Comparison of ENCODE assay signal across 27 mouse cellular contexts in genomic region chr14:49277642-49278041, GRCm38 (mm10). TPM values are rescaled to one million over a fixed set of nuclear protein-coding genes. Genes with fewer than 3 reads are reported as not detected.
DNase-seq lines count a peak whose midpoint lies in the region; ATAC-seq and TF ChIP-seq lines count a peak whose summit lies in the region.
"Had no signal": no experiment of that assay in that cellular context is flagged by ENCODE, and none has a peak within 500 bp of the region (broad histone marks: within the 10 kb centered on the region; RNA-seq: fewer than 3 reads in every experiment).

No protein-coding gene starts in this region.

- ATAC-seq in forebrain, embryonic 11.5 days (replicated peaks; ENCODE audit: low FRiP score), result no peak
- ATAC-seq: forebrain, embryonic 15.5 days had no signal

- TF ChIP-seq POLR2A in kidney, adult 2 months (IDR thresholded peaks at IDR 0.05; ENCODE audit: low read depth, low read length), result no peak
- no peak for TF ChIP-seq POLR2A in CH12.LX (IDR thresholded peaks at IDR 0.05; ENCODE audit: low read depth, low read length)
- TF ChIP-seq POLR2A in small intestine, adult 2 months (IDR thresholded peaks at IDR 0.05; ENCODE audit: low read depth, low read length), result no peak

- no peak for TF ChIP-seq RAD21 in CH12.LX (IDR thresholded peaks at IDR 0.05; ENCODE audit: low read depth, low read length)

- H3K27me3 ChIP-seq in kidney, adult 2 months (replicated peaks; ENCODE audit: control insufficient read depth, insufficient read depth, low read length), result no peaks in the 10 kb centered on the region
- H3K27me3 ChIP-seq in CH12.LX (replicated peaks), result no peaks in the 10 kb centered on the region
- H3K27me3 ChIP-seq in small intestine, adult 2 months (ENCODE audit: control insufficient read depth, insufficient read depth, low read length), result no peaks in the 10 kb centered on the region
- H3K27me3 ChIP-seq in forebrain, embryonic 11.5 days (ENCODE audit: control insufficient read depth, insufficient read depth, low read length), result no peaks in the 10 kb centered on the region
- H3K27me3 ChIP-seq: embryonic facial prominence, embryonic 15.5 days; forebrain, embryonic 15.5 days; hindbrain, embryonic 13.5 days had no signal

- WGBS in kidney, adult 2 months, result 35% methylated on average over 3 of the region's 3 CpGs
- 30% methylated on average over 3 of the region's 3 CpGs for WGBS in small intestine, adult 2 months
- WGBS in forebrain, embryonic 11.5 days, result 84% methylated on average over 3 of the region's 3 CpGs

- H3K9ac ChIP-seq in CH12.LX (ENCODE audit: insufficient read depth, low read depth), result no peak overlapping the region
- H3K9ac ChIP-seq in forebrain, embryonic 11.5 days (ENCODE audit: low read length), result no peak overlapping the region
- H3K9ac ChIP-seq: embryonic facial prominence, embryonic 15.5 days; forebrain, embryonic 15.5 days; hindbrain, embryonic 13.5 days had no signal

- no peaks in the 10 kb centered on the region for H3K79me2 ChIP-seq in CH12.LX (replicated peaks; ENCODE audit: control insufficient read depth, extremely low read depth, insufficient read depth, poor library complexity, severe bottlenecking)

- no peaks in the 10 kb centered on the region for H3K9me3 ChIP-seq in CH12.LX (replicated peaks; ENCODE audit: low read length)
- no peaks in the 10 kb centered on the region for H3K9me3 ChIP-seq in forebrain, embryonic 11.5 days (ENCODE audit: control insufficient read depth, low read length)
- H3K9me3 ChIP-seq: embryonic facial prominence, embryonic 15.5 days; forebrain, embryonic 10.5 days; forebrain, embryonic 15.5 days; heart, embryonic 10.5 days; hindbrain, embryonic 13.5 days had no signal

- H3K4me1 ChIP-seq in kidney, adult 2 months (ENCODE audit: control insufficient read depth, insufficient read depth, low read length), result no peaks in the 10 kb centered on the region
- H3K4me1 ChIP-seq in CH12.LX (ENCODE audit: control insufficient read depth in 1 of 2, insufficient read depth in 2 of 2), result no peaks in the 10 kb centered on the region
- H3K4me1 ChIP-seq in small intestine, adult 2 months (ENCODE audit: control insufficient read depth, insufficient read depth, insufficient read length, low read length), result peaks cover 3% of the 10 kb centered on the region; the same call in 1 of the 2 replicates
- no peaks in the 10 kb centered on the region for H3K4me1 ChIP-seq in forebrain, embryonic 11.5 days (replicated peaks; ENCODE audit: control insufficient read depth, insufficient read depth, low read length)
- H3K4me1 ChIP-seq: embryonic facial prominence, embryonic 15.5 days; forebrain, embryonic 10.5 days; forebrain, embryonic 15.5 days; heart, embryonic 10.5 days; hindbrain, embryonic 13.5 days had no signal

- peak overlapping the region; percentile 13; the same call in 1 of the 2 replicates for H3K4me2 ChIP-seq in CH12.LX (ENCODE audit: insufficient read depth, low read depth, poor library complexity, severe bottlenecking)
- no peak overlapping the region for H3K4me2 ChIP-seq in forebrain, embryonic 11.5 days (ENCODE audit: low read depth, low read length, severe bottlenecking)
- H3K4me2 ChIP-seq: embryonic facial prominence, embryonic 15.5 days; forebrain, embryonic 15.5 days; hindbrain, embryonic 13.5 days had no signal

- DNase-seq in kidney, adult 2 months, result peak; percentile 5
- no peak for DNase-seq in kidney, adult 11 months
- no peak for DNase-seq in CH12.LX (ENCODE audit: extremely low read depth)
- peak; percentile 9 for DNase-seq in kidney, postnatal 10 days
- no peak for DNase-seq in forebrain, embryonic 11.5 days (ENCODE audit: low spot score)
- DNase-seq in frontal cortex, adult 2 months (ENCODE audit: extremely low spot score in 1 of 2, low spot score in 1 of 2), result no peak
- DNase-seq: adrenal gland, adult 8-10 months; adrenal gland, postnatal 36 days; cerebellum, adult 11 months; cerebellum, adult 8-10 months; cerebellum, postnatal 14 days; embryo, embryonic 11 days; gastrocnemius, postnatal 10 days; heart, adult 18-20 months; heart, postnatal 10 days; heart, postnatal 4 days had no signal

- dilution Hi-C loops in CH12.LX (cut with MboI; ENCODE audit: extremely low pct_ligation_motif_present, extremely low pct_unique_long_range_greater_than_20kb, low sequenced_read_pairs), result no loop called here

- no peak for TF ChIP-seq CTCF in kidney, adult 2 months (conservative IDR thresholded peaks at IDR 0.05; ENCODE audit: insufficient read depth, insufficient read length, low read depth, low read length)
- no peak for TF ChIP-seq CTCF in CH12.LX (conservative IDR thresholded peaks at IDR 0.05 in 1 of 2, IDR thresholded peaks at IDR 0.05 in 1 of 2; ENCODE audit: low read depth in 2 of 2, low read length in 2 of 2)
- no peak for TF ChIP-seq CTCF in small intestine, adult 2 months (IDR thresholded peaks at IDR 0.05; ENCODE audit: extremely low read depth, insufficient read length, insufficient replicate concordance, low read depth, low read length)

- in situ Hi-C loops in CH12.LX (cut with MboI; ENCODE audit: low pct_ligation_motif_present, low pct_unique_long_range_greater_than_20kb, low sequenced_read_pairs), result no loop called here

- no peak overlapping the region for H3K4me3 ChIP-seq in kidney, adult 2 months (ENCODE audit: insufficient read depth, low read depth, low read length)
- H3K4me3 ChIP-seq in CH12.LX (replicated peaks in 1 of 3; ENCODE audit: low read depth in 2 of 3, low read length in 2 of 3, poor library complexity in 1 of 3), result no peak overlapping the region
- H3K4me3 ChIP-seq in small intestine, adult 2 months (ENCODE audit: low read depth, low read length), result no peak overlapping the region
- H3K4me3 ChIP-seq in forebrain, embryonic 11.5 days (ENCODE audit: low read depth, low read length), result no peak overlapping the region
- H3K4me3 ChIP-seq: embryonic facial prominence, embryonic 15.5 days; erythroblast, embryonic 14.5 days; forebrain, embryonic 10.5 days; forebrain, embryonic 15.5 days; heart, embryonic 10.5 days; hindbrain, embryonic 13.5 days had no signal

- TF ChIP-seq EP300 in CH12.LX (IDR thresholded peaks at IDR 0.05; ENCODE audit: low read length), result no peak

- no peak overlapping the region for H3K27ac ChIP-seq in kidney, adult 2 months (ENCODE audit: insufficient read depth, low read depth, low read length)
- no peak overlapping the region for H3K27ac ChIP-seq in CH12.LX (ENCODE audit: insufficient read depth, low read depth)
- H3K27ac ChIP-seq in small intestine, adult 2 months (ENCODE audit: insufficient read depth, low read depth, low read length), result 0 out of 2 replicates have a peak overlapping the region, but pooled peaks have one; percentile 4
- no peak overlapping the region for H3K27ac ChIP-seq in forebrain, embryonic 11.5 days (ENCODE audit: low read depth, low read length)
- H3K27ac ChIP-seq: embryonic facial prominence, embryonic 15.5 days; forebrain, embryonic 10.5 days; forebrain, embryonic 15.5 days; heart, embryonic 10.5 days; hindbrain, embryonic 13.5 days had no signal

- no peaks in the 10 kb centered on the region for H3K36me3 ChIP-seq in kidney, adult 2 months (ENCODE audit: control insufficient read depth, insufficient read depth, low read length)
- H3K36me3 ChIP-seq in CH12.LX (replicated peaks in 1 of 2; ENCODE audit: control insufficient read depth in 1 of 2, insufficient read depth in 1 of 2, low read length in 1 of 2), result no peaks in the 10 kb centered on the region
- H3K36me3 ChIP-seq in small intestine, adult 2 months (ENCODE audit: control insufficient read depth, insufficient read depth, low read length), result no peaks in the 10 kb centered on the region
- no peaks in the 10 kb centered on the region for H3K36me3 ChIP-seq in forebrain, embryonic 11.5 days (ENCODE audit: control insufficient read depth, insufficient read depth, low read length)
- H3K36me3 ChIP-seq: embryonic facial prominence, embryonic 15.5 days; forebrain, embryonic 10.5 days; forebrain, embryonic 15.5 days; heart, embryonic 10.5 days; hindbrain, embryonic 13.5 days had no signal

TF ChIP-seq in CH12.LX, 34 proteins besides CTCF, POLR2A, EP300 and RAD21:
- TF ChIP-seq NRF1 (IDR thresholded peaks at IDR 0.05; ENCODE audit: low read depth, low read length) (no peak), TBP (conservative IDR thresholded peaks at IDR 0.05; ENCODE audit: low read depth, low read length) (no peak), ETS1 (conservative IDR thresholded peaks at IDR 0.05; ENCODE audit: low read depth, low read length) (no peak), ELF1 (IDR thresholded peaks at IDR 0.05; ENCODE audit: low read depth, low read length) (no peak), IRF4 (IDR thresholded peaks at IDR 0.05; ENCODE audit: low read depth, low read length) (no peak), PAX5 (IDR thresholded peaks at IDR 0.05; ENCODE audit: low read length) (no peak), KAT2A (IDR thresholded peaks at IDR 0.05; ENCODE audit: insufficient replicate concordance, low read length) (no peak), BHLHE40 (IDR thresholded peaks at IDR 0.05; ENCODE audit: low read depth, low read length) (no peak), HCFC1 (IDR thresholded peaks at IDR 0.05; ENCODE audit: low read depth, low read length) (no peak), ZKSCAN1 (IDR thresholded peaks at IDR 0.05; ENCODE audit: borderline replicate concordance, low read depth, low read length) (no peak), MEF2A (IDR thresholded peaks at IDR 0.05; ENCODE audit: borderline replicate concordance, low read depth, low read length) (no peak), CHD2 (IDR thresholded peaks at IDR 0.05; ENCODE audit: low read length) (no peak), RCOR1 (conservative IDR thresholded peaks at IDR 0.05; ENCODE audit: low read depth, low read length) (no peak), USF1 (IDR thresholded peaks at IDR 0.05; ENCODE audit: low read depth, low read length) (no peak)

RNA-seq across cellular contexts. Expression of gene ccdc198, which starts 32.4 kb away (rescaled TPM):
- 45.1 and 53.1 TPM in 2 replicates for polyA plus RNA-seq in kidney, adult 2 months (2012; rRNA removed)
- total RNA-seq in CH12.LX (2012; rRNA removed) (not detected in 2 replicates), CH12.LX (2014; rRNA removed) (not detected in 2 replicates)
- not detected in 2 replicates for polyA plus RNA-seq in CH12.LX (2012; ENCODE audit: insufficient read length, low read depth)
- 0.18 and 0.47 TPM in 2 replicates for polyA plus RNA-seq in small intestine, adult 2 months (2012; rRNA removed)
- polyA plus RNA-seq in forebrain, embryonic 11.5 days (2014; fragmentation: Nextera tagmentation; extraction: Ambion mirVana), result 0.05 and 0.08 TPM in 2 replicates
- polyA plus RNA-seq in frontal cortex, adult 2 months (2012; rRNA removed), result 0.12 TPM in 1 of 2 replicates, not detected in the other
- total RNA-seq: adrenal gland, adult 8-10 months; adrenal gland, postnatal 36 days; common myeloid progenitor, adult 5-6 weeks; ES-E14; gastrocnemius, postnatal 10 days; gastrocnemius, postnatal 4 days; heart, adult 18-20 months; heart, postnatal 10 days; heart, postnatal 4 days had no signal
- polyA plus RNA-seq: C2C12; embryonic facial prominence, embryonic 15.5 days; erythroblast, embryonic 14.5 days had no signal

Comparison
In these comparisons a context has a peak if more than half of its experiments do, and no peak if none do; other contexts are left out.
1. DNase-seq: peak in kidney, adult 2 months (single experiment) and kidney, postnatal 10 days (single experiment); none in kidney, adult 11 months (single experiment), CH12.LX (single experiment), forebrain, embryonic 11.5 days (single experiment) and frontal cortex, adult 2 months (0 of 2).
2. RNA of gene ccdc198, which starts 32.4 kb away (polyA plus RNA-seq): 45.1 to 53.1 TPM in kidney, adult 2 months; 0.18 to 0.47 TPM in small intestine, adult 2 months, 0.12 TPM in frontal cortex, adult 2 months, 0.05 to 0.08 TPM in forebrain, embryonic 11.5 days and not detected in CH12.LX; every median in the first group is over 10 times any median in the second.